Mouse (Mus musculus): ENCODE measurements around the gene Triap1.

GRCm38 (mm10) chr5:115317645-115318328, 23.2 kb upstream of the Triap1 start:
- TF ChIP-seq GATA1 (IDR thresholded peaks at IDR 0.05; ENCODE audit: low read length) (no peak), TAL1 (IDR thresholded peaks at IDR 0.05; ENCODE audit: low read length) (no peak)
